Mouse (Mus musculus): ENCODE measurements at regions not wholly inside any gene's neighbourhood (a gene's known extent, or its start where the extent isn't known, plus 50 kb on each side); places are given as distances from the start of the nearest gene placed in this dataset.
"Not testable (repeated sequence)": the region's sequence is repeated elsewhere in the genome, so short reads cannot be mapped to it uniquely, and the experiment has no call there.

DNA sequence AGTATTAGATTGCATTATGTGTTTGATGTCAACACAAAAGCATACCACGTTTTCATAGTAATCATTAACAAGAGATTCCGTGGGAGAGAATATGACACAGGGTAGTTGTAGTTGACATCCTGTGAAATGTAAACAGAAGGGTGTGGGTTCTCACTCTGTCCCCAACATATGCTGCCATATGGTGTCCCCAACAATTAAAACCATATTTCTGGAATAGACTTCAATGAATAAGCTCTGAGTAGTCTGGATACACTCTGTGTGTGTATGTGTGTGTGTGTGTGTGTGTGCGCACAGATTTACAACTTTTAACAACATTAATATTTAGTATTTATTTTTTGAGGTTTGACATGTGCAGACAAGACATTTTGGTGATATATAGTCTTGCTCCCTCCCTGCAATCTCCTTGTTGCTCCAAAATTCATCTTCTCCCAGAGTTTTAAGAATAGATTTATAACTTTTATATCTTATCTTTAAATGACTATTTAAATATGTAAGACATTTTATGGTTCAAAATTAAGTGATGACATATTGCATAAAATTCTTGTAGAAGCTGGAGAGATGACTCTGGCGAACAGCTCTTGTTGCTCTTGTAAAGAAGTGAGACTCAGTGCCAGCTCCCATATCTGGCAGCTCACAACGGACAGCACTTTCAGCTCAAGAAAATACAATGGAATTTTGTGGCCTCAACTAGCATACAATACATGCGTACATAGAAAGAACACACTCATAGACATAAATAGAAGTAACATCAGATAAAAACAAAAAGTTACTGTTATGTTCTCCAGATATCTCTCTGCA lies 162.6 kb upstream of the Tram1l1 start:
- DNase-seq: no peak

DNA sequence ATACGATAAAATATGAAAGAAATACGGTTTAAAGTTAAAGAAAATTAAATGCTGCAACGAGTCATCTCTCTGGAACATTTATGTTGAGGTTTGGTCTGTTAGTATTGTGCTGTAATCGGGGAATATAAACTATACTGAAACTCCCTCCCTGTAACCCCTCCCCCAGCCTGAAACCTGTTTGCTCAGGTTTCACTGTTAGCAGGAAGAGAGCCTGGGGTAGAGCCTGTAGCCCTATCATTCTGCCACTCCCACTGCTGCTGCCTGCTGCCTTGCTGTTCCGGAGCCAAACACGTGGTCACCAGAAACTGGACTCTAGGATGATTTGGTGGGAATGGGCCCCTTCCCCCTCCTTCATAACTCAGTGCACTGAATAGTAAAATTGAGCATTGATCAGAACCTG lies 127.3 kb upstream of the Tram1l1 start:
- DNase-seq: not testable (repeated sequence)

- not testable (repeated sequence) for DNase-seq
These were observed 120.3 kb upstream of the Tram1l1 start for GRCm38 (mm10) chr3:124200226-124200940.

DNA sequence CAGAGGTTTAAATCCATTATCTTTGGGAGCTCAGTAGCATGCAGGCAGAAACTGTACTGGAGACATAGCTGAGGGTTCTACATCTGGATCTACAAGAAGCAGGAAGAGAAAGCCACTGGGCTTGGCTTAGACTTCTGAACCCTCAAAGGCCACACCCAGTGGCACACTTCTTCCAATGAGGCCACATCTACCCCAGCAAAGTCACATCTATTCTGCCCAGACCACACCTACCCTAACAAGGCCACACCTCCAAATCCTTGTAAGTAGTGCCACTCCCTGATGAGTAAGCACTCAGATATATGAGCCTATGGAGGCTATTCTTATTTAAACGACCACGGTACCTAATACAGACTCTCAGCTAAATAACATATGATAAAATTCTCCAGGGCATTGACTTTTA lies 103.5 kb upstream of the Tram1l1 start:
- DNase-seq: no peak

DNA sequence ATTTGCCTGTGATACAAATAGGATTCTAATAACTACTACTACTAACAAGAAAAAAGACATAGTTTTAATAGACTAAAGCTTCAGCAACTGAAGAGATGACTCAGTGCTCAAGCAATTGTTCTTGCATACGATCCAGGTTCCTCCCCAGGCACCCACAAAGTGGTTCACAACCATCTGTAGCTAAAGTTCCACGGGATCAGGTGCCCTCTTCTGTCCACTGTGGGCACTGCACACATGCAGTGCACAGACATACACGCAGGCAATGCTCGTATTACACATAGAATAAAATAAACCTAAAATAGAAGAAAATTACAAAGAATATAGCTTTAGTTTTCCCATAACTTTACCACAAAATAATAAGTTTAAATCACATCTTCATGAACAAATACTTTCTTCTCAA lies 94.7 kb upstream of the Tram1l1 start:
- no peak for DNase-seq

DNA sequence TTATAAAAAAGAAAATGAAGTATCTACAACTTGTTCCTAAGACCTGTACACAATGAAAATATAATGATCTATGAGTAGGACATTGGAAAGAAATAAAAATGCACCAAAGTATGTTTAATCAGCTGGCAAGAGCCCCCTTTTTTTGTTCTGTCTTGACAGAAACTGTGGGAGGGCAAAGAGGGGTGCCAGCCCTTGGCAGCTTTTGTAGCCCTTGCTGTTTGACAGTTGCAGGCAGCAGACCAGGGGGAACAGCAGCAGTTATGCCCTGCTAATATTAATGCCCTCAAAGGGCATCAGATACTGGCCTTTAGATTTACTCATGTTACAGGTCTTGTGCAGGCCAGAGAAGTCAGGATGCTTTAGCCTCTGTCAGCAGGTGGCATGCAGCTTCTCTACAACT lies 93.0 kb upstream of the Tram1l1 start:
- DNase-seq: no peak

DNA sequence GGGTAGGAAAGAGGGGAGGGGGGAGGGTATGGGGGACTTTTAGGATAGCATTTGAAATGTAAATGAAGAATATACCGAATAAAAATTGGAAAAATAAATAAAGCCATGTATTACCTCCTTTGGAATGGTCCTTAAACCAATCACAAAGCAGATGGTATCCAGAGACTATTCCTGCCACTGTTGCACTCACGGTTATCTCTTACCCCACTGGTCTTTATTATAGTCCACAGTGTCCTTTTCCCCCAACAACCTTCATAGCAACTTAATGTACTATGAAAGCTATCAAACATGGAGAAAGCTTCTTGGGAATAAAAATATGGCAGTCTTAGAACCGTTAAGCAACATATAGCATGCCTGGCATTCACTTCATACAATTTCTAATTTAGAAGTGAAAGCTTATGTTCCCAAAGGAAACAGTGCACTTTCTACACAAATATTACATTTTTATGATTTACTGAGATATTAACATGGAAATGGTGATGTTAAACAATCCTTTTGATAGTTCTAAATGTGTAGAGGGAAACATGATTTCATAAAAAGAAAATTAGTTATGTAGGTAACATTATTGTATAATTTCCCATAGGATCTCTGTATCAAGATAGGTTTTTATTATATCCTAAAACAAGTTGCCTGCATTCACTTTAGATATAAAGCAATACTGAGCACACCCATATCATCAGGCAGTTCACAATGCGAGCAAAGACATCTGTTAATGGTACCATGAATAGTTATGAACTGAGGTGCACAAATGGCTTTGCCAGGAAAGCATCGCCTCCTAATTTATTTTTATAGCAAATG lies 79.5 kb upstream of the Tram1l1 start:
- DNase-seq: no peak

- DNase-seq: no peak
These were observed 79.0 kb upstream of the Tram1l1 start for GRCm38 (mm10) chr3:124241734-124242006.

DNA sequence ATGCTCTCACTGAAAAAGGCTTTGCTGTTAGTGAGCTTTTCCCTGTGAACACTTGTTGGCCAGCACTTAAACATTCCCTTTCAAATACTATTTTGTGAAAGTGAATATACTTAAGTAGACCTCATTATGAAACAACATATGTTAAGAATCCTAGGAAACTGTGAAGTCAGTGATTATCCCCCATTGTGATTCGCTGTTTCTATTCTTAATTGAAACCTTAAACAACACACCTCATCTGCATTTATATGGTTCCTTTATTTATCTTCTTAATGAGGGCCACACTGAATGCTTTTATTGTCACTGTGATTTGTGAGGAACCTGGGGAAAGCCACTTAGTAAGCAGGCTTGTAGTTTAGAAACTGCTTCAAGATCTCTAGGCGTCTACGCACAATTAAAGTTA lies 58.5 kb upstream of the Tram1l1 start:
- no peak for DNase-seq

- no peak for DNase-seq
These were observed 53.8 kb upstream of the Tram1l1 start for GRCm38 (mm10) chr3:124266821-124267220.

DNA sequence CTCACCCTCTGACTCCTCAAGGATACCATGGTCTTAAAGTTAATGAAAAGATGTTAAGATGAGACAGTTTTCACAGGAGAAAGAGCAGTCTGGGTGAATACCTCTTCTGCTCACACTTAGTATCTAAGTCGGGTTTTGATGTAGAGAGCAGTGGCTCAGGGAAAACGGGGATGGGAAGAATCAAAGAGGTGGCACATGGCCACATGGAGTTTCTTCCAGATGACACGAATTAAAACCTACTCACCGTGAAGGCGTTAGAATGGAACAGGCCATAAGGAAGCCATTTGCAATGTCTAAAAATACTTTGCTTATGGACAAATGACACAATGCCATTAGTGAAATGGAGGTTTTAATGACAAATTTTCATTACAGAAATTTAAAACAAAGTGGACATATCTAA lies 50.1 kb upstream of the Tram1l1 start:
- DNase-seq: no peak
